Mouse (Mus musculus): ENCODE measurements around the gene Palm3. TPM values are rescaled to one million over a fixed set of nuclear protein-coding genes. Genes with fewer than 3 reads are reported as not detected.
"Not testable (repeated sequence)": the region's sequence is repeated elsewhere in the genome, so short reads cannot be mapped to it uniquely, and the experiment has no call there.

Gene Palm3
- total RNA-seq, 2 experiments from 2014 or later, result 0.11 to 0.87 TPM

- peak; percentile 87 to 91 for DNase-seq
- intact Hi-C loops (cut with DNase I), result loop anchor here (5.0 kb wide), 2 partner anchors 40 to 100 kb away; partner anchors contain the start of genes Asf1b and Gm10644
These were observed 24.4 kb upstream of the Palm3 start for GRCm38 (mm10) chr8:83996567-83997505.

- intact Hi-C loops (cut with DNase I), result loop anchor here (5.0 kb wide), 2 partner anchors 40 to 100 kb away; partner anchors contain the start of genes Asf1b and Gm10644
- DNase-seq, result peak; percentile 63 to 67
These were observed 23.6 kb upstream of the Palm3 start, which contains the start of gene Samd1 for GRCm38 (mm10) chr8:83997511-83998141. Gene Samd1 (plus strand): TSS chr8:83997672.

- DNase-seq, result peak; percentile 57 to 63
- intact Hi-C loops (cut with DNase I), result loop anchor here (5.0 kb wide), 2 partner anchors 41 to 101 kb away; partner anchors contain the start of genes Asf1b and Gm10644
These were observed 22.8 kb upstream of the Palm3 start for GRCm38 (mm10) chr8:83998231-83999056.

GRCm38 (mm10) chr8:83999057-83999705 is 22.1 kb upstream of the Palm3 start:
- intact Hi-C loops (cut with DNase I), result loop anchor here (5.0 kb wide), 2 partner anchors 42 to 102 kb away; partner anchors contain the start of genes Asf1b and Gm10644
- DNase-seq, result no peak

GRCm38 (mm10) chr8:83999825-84000224 is 21.4 kb upstream of the Palm3 start:
- intact Hi-C loops (cut with DNase I), result loop anchor here (5.0 kb wide), 2 partner anchors 43 to 103 kb away; partner anchors contain the start of genes Asf1b and Gm10644
- DNase-seq, result no peak

GRCm38 (mm10) chr8:84001281-84002000 is 19.8 kb upstream of the Palm3 start, which contains the start of gene 1700067K01Rik:
Gene 1700067K01Rik (plus strand): TSS chr8:84001502.
- DNase-seq, result no peak
- intact Hi-C loops (cut with DNase I), result no loop called here

GRCm38 (mm10) chr8:84002957-84003611 is 18.2 kb upstream of the Palm3 start:
- no peak for DNase-seq
- intact Hi-C loops (cut with DNase I), result no loop called here

GRCm38 (mm10) chr8:84003612-84004246 is 17.5 kb upstream of the Palm3 start:
- intact Hi-C loops (cut with DNase I), result loop anchor here (2.0 kb wide), 1 partner anchor 63 kb away; the partner anchor contains the start of gene Rfx1

GRCm38 (mm10) chr8:84004533-84005201 is 16.6 kb upstream of the Palm3 start:
- intact Hi-C loops (cut with DNase I), result loop anchor here (2.0 kb wide), 1 partner anchor 62 kb away; the partner anchor contains the start of gene Rfx1

More at GRCm38 (mm10) chr8:84003612-84004246, 17.5 kb upstream of the Palm3 start:
- no peak for DNase-seq

GRCm38 (mm10) chr8:84005502-84005901 is 15.8 kb upstream of the Palm3 start:
- DNase-seq, result not testable (repeated sequence)
- intact Hi-C loops (cut with DNase I), result loop anchor here (2.0 kb wide), 1 partner anchor 61 kb away; the partner anchor contains the start of gene Rfx1

More at GRCm38 (mm10) chr8:84004533-84005201, 16.6 kb upstream of the Palm3 start:
- peak; percentile 93 to 94 for DNase-seq

GRCm38 (mm10) chr8:84008362-84008761 is 12.9 kb upstream of the Palm3 start:
- intact Hi-C loops (cut with DNase I), result no loop called here
- DNase-seq, result no peak

- peak; percentile 90 to 92 for DNase-seq
- intact Hi-C loops (cut with DNase I), result loop anchor here (5.0 kb wide), 1 partner anchor 347 kb away; no protein-coding TSS in a partner anchor
These were observed 11.4 kb upstream of the Palm3 start for GRCm38 (mm10) chr8:84009876-84010275.

- peak; percentile 86 to 87 for DNase-seq
- intact Hi-C loops (cut with DNase I), result loop anchor here (5.0 kb wide), 1 partner anchor 346 kb away; no protein-coding TSS in a partner anchor
These were observed 10.4 kb upstream of the Palm3 start for GRCm38 (mm10) chr8:84010625-84011611.

- intact Hi-C loops (cut with DNase I), result loop anchor here (5.0 kb wide), 1 partner anchor 345 kb away; no protein-coding TSS in a partner anchor
- peak in 1 of 2 experiments; percentile 21 for DNase-seq
These were observed 9.4 kb upstream of the Palm3 start, which contains the start of gene 2210011C24Rik for GRCm38 (mm10) chr8:84011705-84012498. Gene 2210011C24Rik (minus strand): TSS chr8:84012171.

Data from heart, postnatal 36 days (tissue).